ENCODE assay signal across 9 mouse cellular contexts in the genomic region with DNA sequence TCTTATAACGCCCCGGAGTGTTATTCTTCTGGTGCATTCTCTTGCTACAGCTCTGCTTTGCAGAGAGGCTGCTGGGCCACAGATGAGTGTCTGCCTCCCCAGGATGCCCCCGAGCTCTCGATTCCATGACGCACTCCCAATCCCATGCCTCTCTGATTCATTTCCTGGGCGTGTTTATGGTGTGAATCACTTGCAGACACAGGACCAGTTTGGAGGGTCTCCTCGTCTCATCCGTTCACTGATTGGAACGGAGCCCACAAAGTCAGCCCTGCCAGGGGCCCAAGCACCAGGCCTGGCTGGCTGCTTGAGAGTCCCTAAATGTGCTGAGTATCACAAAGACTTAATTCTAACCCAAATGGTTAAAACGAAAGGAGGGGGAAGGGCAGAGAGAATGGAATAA.
DNase-seq lines count a peak whose midpoint lies in the region; ATAC-seq lines count a peak whose summit lies in the region.
"Had no signal": no experiment of that assay in that cellular context is flagged by ENCODE, and none has a peak within 500 bp of the region (broad histone marks: within the 10 kb centered on the region; RNA-seq: fewer than 3 reads in every experiment).

No protein-coding gene starts in this region.

- no peak overlapping the region for H3K4me3 ChIP-seq in embryonic facial prominence, embryonic 13.5 days
- no peak overlapping the region for H3K4me3 ChIP-seq in neural tube, embryonic 14.5 days (ENCODE audit: low read depth, low read length)

- WGBS in embryonic facial prominence, embryonic 13.5 days: 25% methylated on average over 10 of the region's 10 CpGs
- WGBS in neural tube, embryonic 14.5 days: 18% methylated on average over 10 of the region's 10 CpGs

- no peaks in the 10 kb centered on the region for H3K36me3 ChIP-seq in embryonic facial prominence, embryonic 13.5 days
- H3K36me3 ChIP-seq in neural tube, embryonic 14.5 days (ENCODE audit: control insufficient read depth, insufficient read depth, low read length): no peaks in the 10 kb centered on the region

- H3K9ac ChIP-seq in embryonic facial prominence, embryonic 13.5 days: no peak overlapping the region
- H3K9ac ChIP-seq in neural tube, embryonic 14.5 days (replicated peaks; ENCODE audit: low read depth, low read length): no peak overlapping the region

- 0 out of 2 replicates have a peak, but pooled peaks have one; percentile 20 for ATAC-seq in embryonic facial prominence, embryonic 13.5 days (ENCODE audit: insufficient number of reproducible peaks, insufficient read depth, low FRiP score, low TSS enrichment, low read depth)
- peak; percentile 79; the same call in 1 of the 2 replicates for ATAC-seq in neural tube, embryonic 14.5 days (ENCODE audit: low read depth)
- ATAC-seq in CD4-positive, CD25-positive, alpha-beta regulatory T cell, adult 4 months: no peak

- DNase-seq in left cerebral cortex, postnatal 4 days: peak; percentile 34
- DNase-seq in left cerebral cortex, postnatal 14 days (ENCODE audit: low spot score in 2 of 2): no peak
- peak; percentile 46 for DNase-seq in heart, postnatal 4 days
- DNase-seq in urinary bladder, postnatal 14 days (ENCODE audit: low spot score): no peak
- no peak for DNase-seq in urinary bladder, postnatal 36 days (ENCODE audit: low spot score in 2 of 2)
- DNase-seq: kidney, postnatal 10 days had no signal

- peaks cover 2% of the 10 kb centered on the region; the same call in 1 of the 2 replicates for H3K27me3 ChIP-seq in embryonic facial prominence, embryonic 13.5 days
- no peaks in the 10 kb centered on the region for H3K27me3 ChIP-seq in neural tube, embryonic 14.5 days (ENCODE audit: control insufficient read depth, insufficient read depth, low read length)

- H3K4me2 ChIP-seq in embryonic facial prominence, embryonic 13.5 days: peak overlapping the region; percentile 27
- H3K4me2 ChIP-seq in neural tube, embryonic 14.5 days (ENCODE audit: low read depth, low read length): no peak overlapping the region

- H3K9me3 ChIP-seq in embryonic facial prominence, embryonic 13.5 days: no peaks in the 10 kb centered on the region
- no peaks in the 10 kb centered on the region for H3K9me3 ChIP-seq in neural tube, embryonic 14.5 days (ENCODE audit: control insufficient read depth, low read length)

- peaks cover 52% of the 10 kb centered on the region for H3K4me1 ChIP-seq in embryonic facial prominence, embryonic 13.5 days
- peaks cover 8% of the 10 kb centered on the region for H3K4me1 ChIP-seq in neural tube, embryonic 14.5 days (ENCODE audit: control insufficient read depth, insufficient read depth, low read length)

- peak overlapping the region; percentile 49; the same call in 1 of the 2 replicates for H3K27ac ChIP-seq in embryonic facial prominence, embryonic 13.5 days
- peak overlapping the region; percentile 3; the same call in 1 of the 2 replicates for H3K27ac ChIP-seq in neural tube, embryonic 14.5 days (ENCODE audit: low read depth, low read length)

- intact Hi-C loops in left cerebral cortex, postnatal 4 days (cut with DNase I): no loop called here
- intact Hi-C loops in left cerebral cortex, postnatal 14 days (cut with DNase I): no loop called here

Comparison
In these comparisons a context has a peak if more than half of its experiments do, and no peak if none do; other contexts are left out.
1. DNase-seq: peak in left cerebral cortex, postnatal 4 days (single experiment) and heart, postnatal 4 days (single experiment); none in left cerebral cortex, postnatal 14 days (0 of 2), urinary bladder, postnatal 14 days (single experiment) and urinary bladder, postnatal 36 days (0 of 2).